Mouse (Mus musculus) midbrain, embryonic 11.5 days (tissue): ENCODE data around the gene Rbms1. TPM values are rescaled to one million over a fixed set of nuclear protein-coding genes. Genes with fewer than 3 reads are reported as not detected.

ENCODE experiments used
- ATAC-seq: fragments of 200-750 bp; cut with Nextera tagmentation; 2 replicates; pipeline ENCODE4 v1.8.0; 2017; ENCODE audit warnings: moderate TSS enrichment, moderate library complexity; ENCODE audit not compliant: low FRiP score
- DNase-seq: peaks from one replicate; pipeline ENCODE4 v3.0.0; 2015; ENCODE audit warnings: low spot score; ENCODE audit errors: missing footprints
- H3K27ac ChIP-seq: fragments of 300-500 bp; sonication (generic); 2 replicates; pipeline ENCODE4 v1.5.1; 2014; ENCODE audit warnings: low read depth, low read length
- H3K27me3 ChIP-seq: fragments of 300-500 bp; sonication (generic); 2 replicates; pipeline ENCODE4 v1.6.1; 2014; ENCODE audit warnings: mild to moderate bottlenecking, low read length, moderate library complexity, mixed read lengths; ENCODE audit not compliant: control insufficient read depth, insufficient read depth
- H3K36me3 ChIP-seq: fragments of 300-500 bp; sonication (generic); 2 replicates; pipeline ENCODE4 v1.6.1; 2014; ENCODE audit warnings: mild to moderate bottlenecking, low read length, moderate library complexity, mixed read lengths; ENCODE audit not compliant: control insufficient read depth, insufficient read depth
- H3K4me1 ChIP-seq: fragments of 300-500 bp; sonication (generic); 2 replicates; pipeline ENCODE4 v1.6.1; 2014; ENCODE audit warnings: low read length; ENCODE audit not compliant: control insufficient read depth, insufficient read depth
- H3K4me2 ChIP-seq: fragments of 300-500 bp; sonication (generic); 2 replicates; pipeline ENCODE4 v1.6.1; 2014; ENCODE audit warnings: mild to moderate bottlenecking, moderate library complexity
- H3K4me3 ChIP-seq: fragments of 300-500 bp; sonication (generic); 2 replicates; pipeline ENCODE4 v1.5.1; 2014; ENCODE audit warnings: low read depth, low read length
- H3K9ac ChIP-seq: fragments of 300-500 bp; sonication (generic); 2 replicates; pipeline ENCODE4 v1.6.1; 2014; ENCODE audit warnings: low read length
- H3K9me3 ChIP-seq: fragments of 300-500 bp; sonication (generic); 2 replicates; pipeline ENCODE4 v1.6.1; 2016; ENCODE audit warnings: low read length; ENCODE audit not compliant: control insufficient read depth
- WGBS: fragments of 180-500 bp; shearing (Covaris S2); extraction: QIAGEN DNeasy Blood & Tissue Kit; methylation state at CpG from one replicate; pipeline ENCODE4 v1.1.7; 2014; 5-methylcytosine and 5-hydroxymethylcytosine counted together
- polyA plus RNA-seq: library from polyadenylated mRNA; unstranded; fragments of >200 nt; fragmentation: Nextera tagmentation; extraction: Ambion mirVana; gene quantifications from 2 replicates; pipeline ENCODE4 v1.2.1, GENCODE M21; 2014

The Rbms1 gene
- polyA plus RNA-seq, 1 experiment from 2014 or later: 43.2 TPM

DNA sequence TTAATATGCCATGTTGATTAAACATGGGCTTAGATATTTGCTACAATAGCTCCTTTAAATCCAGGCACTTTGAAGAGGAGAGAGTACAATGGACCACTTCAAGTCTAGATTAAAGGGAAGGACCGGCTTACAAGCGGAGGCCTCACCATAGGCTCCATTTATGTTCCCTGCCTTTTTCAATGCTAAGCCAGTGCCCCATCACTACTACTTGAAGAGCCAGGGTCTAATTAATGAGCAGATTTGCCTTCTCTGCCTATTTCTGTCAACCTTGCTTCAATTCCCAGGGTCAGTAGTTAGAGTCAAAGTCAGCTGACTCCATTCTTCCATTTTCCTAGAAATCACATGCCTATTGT, 166.4 kb downstream of the Rbms1 start:
- H3K4me2 ChIP-seq: no peak overlapping the region
- H3K27me3 ChIP-seq: peaks cover 69% of the 10 kb centered on the region
- no peaks in the 10 kb centered on the region for H3K9me3 ChIP-seq
- 30% methylated on average over 2 of the region's 2 CpGs for WGBS
- ATAC-seq (peak; percentile 76), DNase-seq (peak; percentile 90)
- H3K36me3 ChIP-seq: no peaks in the 10 kb centered on the region
- H3K27ac ChIP-seq: no peak overlapping the region
- H3K4me1 ChIP-seq: peaks cover 24% of the 10 kb centered on the region
- no peak overlapping the region for H3K9ac ChIP-seq
- no peak overlapping the region for H3K4me3 ChIP-seq

DNA sequence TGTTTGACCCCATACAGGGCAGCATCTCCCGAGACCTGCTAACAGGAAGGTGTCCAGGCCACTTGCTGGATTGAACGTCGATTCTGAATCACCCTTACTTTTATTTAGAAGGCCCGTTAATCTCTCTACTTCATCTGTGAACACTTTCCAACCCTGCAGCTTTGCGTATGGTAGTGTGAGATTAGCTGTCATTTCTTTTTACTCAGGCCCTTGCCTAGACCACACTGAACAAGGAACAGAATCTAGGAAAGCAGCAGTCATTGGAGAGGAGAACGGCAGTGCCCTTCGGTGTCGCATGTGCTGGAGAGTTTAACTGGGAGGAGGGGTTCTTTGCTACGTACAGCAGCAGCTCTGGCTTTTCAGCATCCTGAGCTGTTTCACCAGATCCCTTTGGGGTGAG, 167.1 kb downstream of the Rbms1 start:
- peaks cover 74% of the 10 kb centered on the region for H3K27me3 ChIP-seq

DNA sequence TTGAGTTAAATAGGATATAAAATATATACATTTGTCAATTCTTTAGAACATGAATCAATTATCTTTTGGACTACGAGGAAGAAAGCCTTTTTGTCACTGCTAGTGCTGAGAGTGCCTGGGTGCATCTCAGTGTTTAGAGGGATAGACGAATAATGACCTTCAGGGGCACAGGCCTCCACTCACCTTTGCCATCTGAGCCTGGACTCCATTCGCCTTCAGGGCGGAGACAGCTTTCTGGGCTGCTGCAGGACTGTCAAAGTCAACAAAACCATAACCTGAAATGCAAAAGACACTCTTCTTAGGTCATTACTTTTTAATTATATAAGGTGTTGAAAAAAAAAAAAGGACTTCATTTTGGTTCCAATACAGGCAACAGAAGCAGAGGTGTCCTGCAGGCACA, 170.5 kb downstream of the Rbms1 start:
- DNase-seq (peak; percentile 75), ATAC-seq (no peak)
- H3K27me3 ChIP-seq: peaks cover 64% of the 10 kb centered on the region

More for the DNA sequence above, 167.1 kb downstream of the Rbms1 start:
- Histone ChIP-seq H3K27ac (no peak overlapping the region; the same call in 1 of the 2 replicates), H3K36me3 (no peaks in the 10 kb centered on the region), H3K9ac (no peak overlapping the region), H3K4me2 (no peak overlapping the region), H3K4me1 (peaks cover 21% of the 10 kb centered on the region), H3K9me3 (no peaks in the 10 kb centered on the region), H3K4me3 (no peak overlapping the region)
- no peak for ATAC-seq
- WGBS: 54% methylated on average over 9 of the region's 9 CpGs
- DNase-seq: no peak

DNA sequence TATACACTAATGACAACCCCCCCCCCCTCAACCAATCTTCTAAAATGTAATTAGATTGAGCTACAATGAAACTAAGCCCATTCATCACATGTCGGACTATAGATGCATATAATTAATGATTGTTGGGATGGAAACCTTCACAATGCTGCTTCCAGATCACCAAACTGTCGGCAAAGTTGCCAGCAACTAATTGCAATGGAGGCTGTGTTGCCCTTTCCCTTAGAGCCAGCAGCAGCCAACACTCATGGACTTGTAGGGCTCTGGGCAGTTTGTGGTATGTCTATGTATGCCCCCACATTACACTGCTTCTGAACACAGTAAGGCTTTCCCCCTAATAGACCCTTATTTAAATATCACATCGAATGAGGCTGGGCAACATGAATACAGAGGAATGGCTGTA, 173.9 kb downstream of the Rbms1 start:
- DNase-seq: no peak
- no peak overlapping the region for H3K9ac ChIP-seq
- H3K4me2 ChIP-seq: no peak overlapping the region
- peaks cover 51% of the 10 kb centered on the region for H3K27me3 ChIP-seq
- no peaks in the 10 kb centered on the region for H3K9me3 ChIP-seq
- H3K27ac ChIP-seq: no peak overlapping the region
- H3K4me3 ChIP-seq: no peak overlapping the region
- H3K4me1 ChIP-seq: peaks cover 13% of the 10 kb centered on the region
- no peaks in the 10 kb centered on the region for H3K36me3 ChIP-seq
- no peak for ATAC-seq
- WGBS: 75% methylated on average over 3 of the region's 3 CpGs

More for the DNA sequence above, 170.5 kb downstream of the Rbms1 start:
- WGBS: 66% methylated on average over 4 of the region's 4 CpGs
- Histone ChIP-seq H3K27ac (no peak overlapping the region), H3K36me3 (no peaks in the 10 kb centered on the region), H3K4me1 (peaks cover 30% of the 10 kb centered on the region), H3K4me3 (no peak overlapping the region), H3K9me3 (no peaks in the 10 kb centered on the region), H3K9ac (no peak overlapping the region), H3K4me2 (no peak overlapping the region)

DNA sequence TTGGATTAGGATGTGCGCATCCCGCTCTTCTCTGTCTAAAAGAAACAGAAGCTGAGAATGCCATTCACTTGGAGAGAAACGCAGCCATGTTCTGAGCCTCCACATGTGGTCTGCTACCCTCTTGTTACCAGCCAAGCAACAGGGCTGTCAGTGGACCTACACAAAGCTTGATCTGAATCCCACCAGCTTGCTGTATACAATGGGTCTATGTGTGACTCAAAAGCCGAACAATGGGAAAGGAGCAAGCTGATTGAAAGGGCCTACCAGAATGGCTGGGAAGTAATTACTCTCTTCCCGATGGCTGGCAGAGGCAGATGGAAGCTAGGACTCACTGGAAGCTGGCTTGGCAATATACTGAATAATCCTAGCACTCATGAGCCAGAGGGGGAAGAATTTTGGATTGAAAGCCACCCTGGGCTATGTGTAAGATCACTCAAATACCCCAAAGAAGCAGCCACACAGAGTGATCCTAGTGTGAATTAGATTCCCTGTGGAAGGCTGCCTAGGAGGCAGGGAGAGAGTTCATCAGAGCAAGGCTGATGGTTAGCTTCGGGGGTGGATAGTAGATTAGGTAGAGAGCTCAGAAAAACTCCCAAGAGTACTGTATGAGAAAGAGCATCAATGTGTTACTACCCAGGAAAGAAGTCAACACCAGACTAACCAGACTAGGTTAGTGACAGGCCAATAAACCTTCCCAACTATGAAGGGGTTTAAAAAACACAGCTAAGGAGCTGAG, 174.7 kb downstream of the Rbms1 start:
- peak; percentile 90 for DNase-seq
- H3K27ac ChIP-seq: no peak overlapping the region

DNA sequence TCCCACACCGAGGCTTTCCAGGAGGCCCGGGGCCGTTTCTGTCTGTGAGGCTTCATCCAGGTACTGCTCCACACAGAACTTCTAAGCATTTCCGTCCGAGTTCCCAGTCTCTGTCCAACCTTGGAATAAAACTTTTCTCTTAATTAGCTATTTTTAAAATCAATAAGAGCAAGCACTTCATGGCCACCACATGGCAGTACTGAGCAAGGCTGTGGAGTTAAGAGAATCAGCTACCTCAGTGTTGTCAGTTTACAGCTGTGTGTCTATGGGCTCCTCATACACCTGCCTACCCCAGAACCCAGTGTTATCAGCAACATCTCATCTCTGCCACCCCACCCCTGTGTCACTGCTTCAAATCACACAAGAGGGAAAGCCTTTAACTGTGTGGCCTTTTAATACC, 175.9 kb downstream of the Rbms1 start:
- DNase-seq (no peak), ATAC-seq (no peak)
- Histone ChIP-seq H3K9ac (no peak overlapping the region), H3K27ac (no peak overlapping the region), H3K4me3 (no peak overlapping the region), H3K27me3 (peaks cover 37% of the 10 kb centered on the region), H3K36me3 (no peaks in the 10 kb centered on the region), H3K4me2 (no peak overlapping the region), H3K9me3 (no peaks in the 10 kb centered on the region), H3K4me1 (peaks cover 13% of the 10 kb centered on the region)
- WGBS: 94% methylated on average over 5 of the region's 5 CpGs

More for the DNA sequence above, 174.7 kb downstream of the Rbms1 start:
- Histone ChIP-seq H3K9me3 (no peaks in the 10 kb centered on the region), H3K27me3 (peaks cover 43% of the 10 kb centered on the region), H3K36me3 (no peaks in the 10 kb centered on the region), H3K4me2 (no peak overlapping the region), H3K4me1 (peaks cover 13% of the 10 kb centered on the region), H3K4me3 (no peak overlapping the region), H3K9ac (no peak overlapping the region)
- peak; percentile 92 for ATAC-seq
- 23% methylated on average over 6 of the region's 6 CpGs for WGBS

DNA sequence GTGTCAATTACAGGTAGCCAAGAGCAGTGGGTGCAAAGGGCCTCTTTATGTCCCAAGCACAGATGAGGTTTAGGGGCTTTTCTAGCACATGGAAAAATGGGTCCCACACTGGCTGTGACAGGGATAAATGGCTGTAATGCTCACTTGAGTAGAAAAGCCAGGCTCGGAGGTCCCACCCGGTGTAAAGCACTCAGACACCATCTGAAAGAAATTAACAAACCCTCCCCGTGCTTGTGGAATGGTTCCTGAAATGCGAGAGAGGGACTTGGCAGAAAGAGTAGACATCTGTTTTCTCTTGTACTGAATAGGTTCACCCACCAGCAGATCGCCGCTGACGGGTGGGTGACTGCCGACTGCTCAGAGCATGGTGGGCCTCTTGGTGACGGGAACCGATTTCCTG, 176.7 kb downstream of the Rbms1 start:
- Histone ChIP-seq H3K36me3 (no peaks in the 10 kb centered on the region), H3K27me3 (peaks cover 29% of the 10 kb centered on the region), H3K9ac (no peak overlapping the region), H3K4me2 (no peak overlapping the region), H3K4me1 (peaks cover 13% of the 10 kb centered on the region), H3K9me3 (no peaks in the 10 kb centered on the region), H3K27ac (no peak overlapping the region), H3K4me3 (no peak overlapping the region)
- DNase-seq: no peak
- ATAC-seq: no peak
- 70% methylated on average over 10 of the region's 10 CpGs for WGBS

DNA sequence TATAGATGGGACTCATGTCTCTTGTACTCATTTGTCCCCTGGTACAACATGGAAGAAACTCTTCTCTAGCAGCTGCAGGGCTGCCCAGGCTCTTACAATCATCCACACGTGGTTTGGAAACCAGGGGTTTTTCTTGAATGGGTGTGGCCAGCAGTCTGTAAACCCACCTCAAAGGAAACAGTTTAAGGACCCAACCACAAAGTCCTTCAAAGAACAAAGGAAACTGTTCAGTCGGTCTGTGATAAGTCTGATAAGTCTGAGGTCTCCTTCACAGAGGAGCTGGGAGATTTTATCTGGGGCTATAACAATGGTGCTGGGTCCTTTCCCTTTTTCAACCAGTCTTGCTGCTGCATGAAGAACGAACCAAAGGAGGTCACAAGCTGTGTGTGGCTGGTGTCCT, 188.5 kb downstream of the Rbms1 start:
- no peak overlapping the region for H3K9ac ChIP-seq
- H3K9me3 ChIP-seq: no peaks in the 10 kb centered on the region; the same call in 1 of the 2 replicates
- H3K27me3 ChIP-seq: no peaks in the 10 kb centered on the region
- no peak overlapping the region for H3K27ac ChIP-seq
- H3K4me2 ChIP-seq: no peak overlapping the region
- no peak overlapping the region for H3K4me3 ChIP-seq
- DNase-seq (no peak), ATAC-seq (no peak)
- no peaks in the 10 kb centered on the region for H3K36me3 ChIP-seq
- no peaks in the 10 kb centered on the region for H3K4me1 ChIP-seq
- 40% methylated on average over 3 of the region's 3 CpGs for WGBS

DNA sequence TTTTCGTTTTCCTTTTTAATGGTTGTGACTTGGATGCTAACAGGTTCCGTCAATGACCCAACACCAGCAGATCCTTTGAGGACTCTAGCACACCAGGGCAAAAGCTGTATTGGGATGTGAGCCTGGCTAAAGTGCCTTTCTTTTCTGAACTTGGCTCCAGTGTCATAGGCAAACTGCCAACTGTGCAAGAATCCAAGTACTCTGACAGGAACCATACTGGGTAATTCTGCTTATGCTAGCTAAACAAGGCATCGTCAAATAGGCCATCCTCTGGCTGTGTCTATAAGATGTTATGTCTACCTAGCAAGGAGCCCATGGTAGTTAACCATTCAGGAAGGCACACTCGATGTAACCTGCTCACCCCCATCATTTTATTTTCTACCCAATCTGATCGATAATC, 189.4 kb downstream of the Rbms1 start:
- 92% methylated on average over 5 of the region's 5 CpGs for WGBS
- no peak for ATAC-seq

More for the DNA sequence above, 189.4 kb downstream of the Rbms1 start:
- Histone ChIP-seq H3K9me3 (no peaks in the 10 kb centered on the region; the same call in 1 of the 2 replicates), H3K9ac (no peak overlapping the region), H3K27ac (no peak overlapping the region), H3K4me1 (no peaks in the 10 kb centered on the region), H3K36me3 (no peaks in the 10 kb centered on the region), H3K4me2 (no peak overlapping the region), H3K4me3 (no peak overlapping the region), H3K27me3 (no peaks in the 10 kb centered on the region)
- DNase-seq: no peak
